Mouse (Mus musculus) bone marrow, adult 2 months (tissue): ENCODE data around the gene Il12rb1. TPM values are rescaled to one million over a fixed set of nuclear protein-coding genes. Genes with fewer than 3 reads are reported as not detected.

Experiments used
- H3K27ac ChIP-seq: fragments of 200-500 bp; 2 replicates; pipeline ENCODE4 v1.5.1; 2012; ENCODE audit warnings: low read depth, mild to moderate bottlenecking, control low read depth, inconsistent platforms, low read length; ENCODE audit not compliant: control insufficient read depth, poor library complexity, insufficient read depth
- H3K4me1 ChIP-seq: fragments of 200-500 bp; 2 replicates; pipeline ENCODE4 v1.6.1; 2011; ENCODE audit warnings: low read length; ENCODE audit not compliant: control insufficient read depth, insufficient read depth
- H3K4me3 ChIP-seq: fragments of 200-500 bp; replicated peaks from 2 replicates; pipeline ENCODE3; 2011; ENCODE audit warnings: mild to moderate bottlenecking, low read depth, low read length, control low read depth; ENCODE audit not compliant: control insufficient read depth
- CTCF ChIP-seq: fragments of 200-500 bp; IDR thresholded peaks from 2 replicates; pipeline ENCODE4 v1.5.1; 2011; ENCODE audit warnings: low read length, control low read depth; ENCODE audit not compliant: control insufficient read depth, insufficient read depth
- POLR2A ChIP-seq: fragments of 200-500 bp; IDR thresholded peaks from 2 replicates; pipeline ENCODE4 v1.6.1; 2011; ENCODE audit warnings: low read depth, mild to moderate bottlenecking, control low read depth, low read length, borderline replicate concordance; ENCODE audit not compliant: control insufficient read depth
- WGBS: fragments of 180-500 bp; shearing (Covaris S2); methylation state at CpG from one replicate; pipeline ENCODE4 v1.1.7; 2018; 5-methylcytosine and 5-hydroxymethylcytosine counted together
- polyA plus RNA-seq: library from polyadenylated mRNA; stranded (reverse); fragments of >200 nt; gene quantifications from 2 replicates; pipeline ENCODE4 v1.2.4, GENCODE M21; 2011; ENCODE audit warnings: low replicate concordance; ENCODE audit not compliant: missing spikeins, insufficient read depth, insufficient read length

Gene Il12rb1
- polyA plus RNA-seq, 1 experiment = 1.9 TPM

DNA sequence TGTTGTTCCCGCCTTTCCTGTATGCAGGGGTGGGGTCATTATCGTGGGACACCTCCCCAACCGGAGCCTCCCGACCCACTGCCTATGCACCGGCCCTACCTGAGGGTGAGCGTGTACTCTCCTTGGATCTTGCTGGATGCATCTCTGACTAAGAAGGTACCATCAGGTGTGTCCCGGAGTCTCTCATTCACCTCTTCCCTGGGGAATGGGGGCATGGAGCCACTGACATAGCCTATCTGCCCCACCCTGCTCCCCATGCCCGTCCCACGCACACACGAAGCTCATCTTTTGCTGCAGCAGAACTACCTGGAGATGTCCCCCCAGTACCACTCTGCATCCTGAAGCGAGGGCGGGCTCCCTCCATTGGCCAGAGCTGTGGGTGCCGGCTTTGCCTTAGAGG lies 37.5 kb upstream of the Il12rb1 start:
- peaks cover 19% of the 10 kb centered on the region for H3K4me1 ChIP-seq
- no peak overlapping the region for H3K4me3 ChIP-seq
- WGBS = 91% methylated on average over 13 of the region's 13 CpGs
- TF ChIP-seq POLR2A = no peak
- no peak for TF ChIP-seq CTCF
- no peak overlapping the region for H3K27ac ChIP-seq

- no peak overlapping the region for H3K27ac ChIP-seq
- 60% methylated on average over 7 of the region's 7 CpGs for WGBS
- TF ChIP-seq CTCF (no peak), POLR2A (no peak)
- H3K4me3 ChIP-seq = no peak overlapping the region
- H3K4me1 ChIP-seq = peaks cover 16% of the 10 kb centered on the region
These were observed 37.0 kb upstream of the Il12rb1 start for GRCm38 (mm10) chr8:70771217-70771616.

DNA sequence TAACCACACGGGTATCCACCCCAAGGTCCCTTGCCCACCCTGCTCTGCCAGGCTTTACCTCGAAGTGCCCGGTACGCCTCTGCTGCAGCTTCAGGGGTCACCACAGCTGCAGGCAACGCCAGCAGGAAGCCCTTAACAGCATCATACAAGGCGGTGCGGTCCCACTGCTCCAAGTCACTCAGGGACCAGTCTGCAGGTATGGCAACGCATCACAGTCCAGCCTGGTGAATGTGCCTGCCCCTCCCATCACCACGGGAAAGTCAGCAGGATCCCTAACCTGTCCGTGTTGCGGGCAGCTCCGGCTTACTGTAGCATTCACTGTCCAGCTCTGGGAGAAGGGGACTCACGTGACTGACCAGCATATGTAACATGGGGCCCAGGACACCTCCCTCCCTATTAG lies 36.2 kb upstream of the Il12rb1 start:
- no peak overlapping the region; the same call in 1 of the 2 replicates for H3K27ac ChIP-seq
- no peak overlapping the region for H3K4me3 ChIP-seq
- 88% methylated on average over 13 of the region's 13 CpGs for WGBS
- TF ChIP-seq POLR2A = peak; percentile 21; the same call in 1 of the 2 replicates
- TF ChIP-seq CTCF = 0 out of 2 replicates have a peak, but pooled peaks have one; percentile 0
- peaks cover 11% of the 10 kb centered on the region for H3K4me1 ChIP-seq

GRCm38 (mm10) chr8:70772890-70773289 lies 35.4 kb upstream of the Il12rb1 start:
- Histone ChIP-seq H3K27ac (no peak overlapping the region), H3K4me3 (no peak overlapping the region), H3K4me1 (peaks cover 10% of the 10 kb centered on the region)
- no peak for TF ChIP-seq CTCF
- TF ChIP-seq POLR2A = no peak
- 93% methylated on average over 9 of the region's 9 CpGs for WGBS

DNA sequence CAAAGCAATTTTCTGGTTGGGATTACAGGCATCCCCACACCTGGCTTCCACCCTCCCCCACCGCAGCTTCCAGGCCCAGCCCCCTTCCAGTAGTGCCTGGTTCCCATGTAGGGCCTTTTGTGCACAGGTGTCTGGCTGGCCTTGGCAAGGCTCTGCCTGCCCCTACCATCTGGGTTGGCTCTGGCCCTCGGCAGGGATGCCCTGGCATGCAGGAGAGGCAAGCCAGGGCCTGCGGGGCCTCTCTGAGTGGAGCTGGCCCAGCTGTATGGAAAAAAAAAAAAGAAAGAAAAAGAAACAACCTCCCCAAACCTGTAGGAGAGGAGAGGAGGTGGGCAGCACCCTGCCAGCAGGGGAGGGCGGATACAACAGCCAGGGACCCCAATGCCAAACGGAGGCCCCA lies 34.8 kb upstream of the Il12rb1 start:
- Histone ChIP-seq H3K27ac (no peak overlapping the region), H3K4me1 (peaks cover 10% of the 10 kb centered on the region), H3K4me3 (no peak overlapping the region)
- 82% methylated on average over 5 of the region's 5 CpGs for WGBS
- TF ChIP-seq CTCF (no peak), POLR2A (no peak)

GRCm38 (mm10) chr8:70773833-70774232 lies 34.4 kb upstream of the Il12rb1 start:
- Histone ChIP-seq H3K27ac (no peak overlapping the region), H3K4me1 (peaks cover 6% of the 10 kb centered on the region), H3K4me3 (no peak overlapping the region)
- WGBS = 55% methylated on average over 9 of the region's 9 CpGs
- TF ChIP-seq CTCF (no peak), POLR2A (no peak)

DNA sequence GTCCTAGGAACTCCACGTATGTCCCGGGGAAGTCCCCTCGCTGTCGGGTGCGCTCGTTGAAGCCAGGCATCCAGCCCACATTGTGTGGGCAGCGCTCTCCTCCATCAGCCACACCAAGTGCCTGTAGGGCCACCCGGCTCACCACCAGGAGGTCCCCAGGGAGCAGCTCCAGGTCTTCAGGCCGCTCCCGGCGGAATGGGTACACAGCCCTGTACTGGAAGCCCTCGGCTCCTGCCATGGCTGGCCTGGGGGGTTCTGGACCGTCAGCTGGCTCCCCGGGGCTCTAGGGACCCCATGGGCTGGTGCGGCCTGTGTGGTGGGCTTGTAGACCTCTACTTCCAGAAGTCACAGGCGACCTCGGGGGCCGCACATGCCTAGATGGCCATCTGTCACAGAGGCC lies 33.5 kb upstream of the Il12rb1 start:
- 90% methylated on average over 18 of the region's 18 CpGs for WGBS
- TF ChIP-seq POLR2A = no peak
- no peak for TF ChIP-seq CTCF
- H3K4me3 ChIP-seq = no peak overlapping the region
- H3K4me1 ChIP-seq = peaks cover 3% of the 10 kb centered on the region; the same call in 1 of the 2 replicates
- H3K27ac ChIP-seq = no peak overlapping the region

- no peak overlapping the region for H3K27ac ChIP-seq
- H3K4me1 ChIP-seq = peaks cover 3% of the 10 kb centered on the region; the same call in 1 of the 2 replicates
- 85% methylated on average over 5 of the region's 5 CpGs for WGBS
- no peak overlapping the region for H3K4me3 ChIP-seq
- TF ChIP-seq POLR2A (no peak), CTCF (no peak)
These were observed 33.0 kb upstream of the Il12rb1 start for GRCm38 (mm10) chr8:70775227-70775626.
